Mouse (Mus musculus) embryonic facial prominence, embryonic 13.5 days (tissue): ENCODE results near the gene Epha6. TPM values are rescaled to one million over a fixed set of nuclear protein-coding genes. Genes with fewer than 3 reads are reported as not detected.
"Not testable (repeated sequence)": the region's sequence is repeated elsewhere in the genome, so short reads cannot be mapped to it uniquely, and the experiment has no call there.

Experiments used
- ATAC-seq: fragments of 200-750 bp; cut with Nextera tagmentation; 2 replicates; pipeline ENCODE4 v1.8.0; 2017; ENCODE audit warnings: low read depth; ENCODE audit not compliant: insufficient number of reproducible peaks, insufficient read depth, low FRiP score, low TSS enrichment
- H3K27ac ChIP-seq: fragments of 300-500 bp; sonication (generic); 2 replicates; pipeline ENCODE4 v1.5.1; 2015; ENCODE audit warnings: moderate library complexity, mild to moderate bottlenecking, inconsistent platforms
- H3K27me3 ChIP-seq: fragments of 300-500 bp; sonication (generic); 2 replicates; pipeline ENCODE4 v1.6.1; 2015; ENCODE audit warnings: mild to moderate bottlenecking, inconsistent platforms
- H3K36me3 ChIP-seq: fragments of 300-500 bp; sonication (generic); 2 replicates; pipeline ENCODE4 v1.6.1; 2015; ENCODE audit warnings: mild to moderate bottlenecking, inconsistent platforms
- H3K4me1 ChIP-seq: fragments of 300-500 bp; sonication (generic); 2 replicates; pipeline ENCODE4 v1.6.1; 2015; ENCODE audit warnings: inconsistent platforms
- H3K4me2 ChIP-seq: fragments of 300-500 bp; sonication (generic); 2 replicates; pipeline ENCODE4 v1.6.1; 2015; ENCODE audit warnings: moderate library complexity, mild to moderate bottlenecking, inconsistent platforms
- H3K4me3 ChIP-seq: fragments of 300-500 bp; sonication (generic); 2 replicates; pipeline ENCODE4 v1.5.1; 2015; ENCODE audit warnings: mild to moderate bottlenecking, inconsistent platforms
- H3K9ac ChIP-seq: fragments of 300-500 bp; sonication (generic); 2 replicates; pipeline ENCODE4 v1.6.1; 2015; ENCODE audit warnings: mild to moderate bottlenecking, inconsistent platforms
- H3K9me3 ChIP-seq: fragments of 300-500 bp; sonication (generic); 2 replicates; pipeline ENCODE4 v1.6.1; 2016; ENCODE audit warnings: inconsistent platforms
- WGBS: fragments of 180-500 bp; shearing (Covaris S2); methylation state at CpG from one replicate; pipeline ENCODE4 v1.1.7; 2015; ENCODE audit warnings: mixed read lengths; 5-methylcytosine and 5-hydroxymethylcytosine counted together
- polyA plus RNA-seq: library from polyadenylated mRNA; unstranded; fragments of >200 nt; fragmentation: Nextera tagmentation; extraction: Ambion mirVana; gene quantifications from 2 replicates; pipeline ENCODE4 v1.2.1, GENCODE M21; 2015

Epha6 gene
- polyA plus RNA-seq, 1 experiment from 2014 or later = 0.76 TPM

GRCm38 (mm10) chr16:59852689-59853088 lies 752.6 kb downstream of the Epha6 start:
- no peak overlapping the region for H3K4me2 ChIP-seq
- no peak overlapping the region for H3K27ac ChIP-seq
- H3K36me3 ChIP-seq = no peaks in the 10 kb centered on the region
- H3K4me1 ChIP-seq = no peaks in the 10 kb centered on the region
- H3K4me3 ChIP-seq = no peak overlapping the region
- no peaks in the 10 kb centered on the region for H3K27me3 ChIP-seq
- no peak for ATAC-seq
- no peaks in the 10 kb centered on the region for H3K9me3 ChIP-seq
- no peak overlapping the region for H3K9ac ChIP-seq
- 49% methylated on average over 2 of the region's 2 CpGs for WGBS

- 15% methylated on average over 3 of the region's 3 CpGs for WGBS
- Histone ChIP-seq H3K4me1 (no peaks in the 10 kb centered on the region), H3K27ac (no peak overlapping the region), H3K9ac (no peak overlapping the region), H3K36me3 (no peaks in the 10 kb centered on the region), H3K9me3 (no peaks in the 10 kb centered on the region), H3K4me3 (no peak overlapping the region), H3K27me3 (no peaks in the 10 kb centered on the region), H3K4me2 (no peak overlapping the region)
- no peak for ATAC-seq
Observed at GRCm38 (mm10) chr16:59846574-59846973, 758.8 kb downstream of the Epha6 start.

- WGBS = 78% methylated on average over 4 of the region's 4 CpGs
- Histone ChIP-seq H3K4me3 (no peak overlapping the region), H3K9me3 (no peaks in the 10 kb centered on the region), H3K36me3 (no peaks in the 10 kb centered on the region), H3K4me1 (no peaks in the 10 kb centered on the region), H3K9ac (no peak overlapping the region), H3K27me3 (no peaks in the 10 kb centered on the region), H3K4me2 (no peak overlapping the region), H3K27ac (no peak overlapping the region)
- no peak for ATAC-seq
Observed at GRCm38 (mm10) chr16:59836778-59837177, 768.6 kb downstream of the Epha6 start.

- Histone ChIP-seq H3K4me1 (no peaks in the 10 kb centered on the region), H3K9ac (no peak overlapping the region), H3K27me3 (no peaks in the 10 kb centered on the region), H3K4me2 (no peak overlapping the region), H3K4me3 (no peak overlapping the region), H3K9me3 (no peaks in the 10 kb centered on the region), H3K27ac (no peak overlapping the region), H3K36me3 (no peaks in the 10 kb centered on the region)
- 84% methylated on average over 10 of the region's 10 CpGs for WGBS
- no peak for ATAC-seq
Observed at GRCm38 (mm10) chr16:59836304-59836703, 769.0 kb downstream of the Epha6 start.

- no peaks in the 10 kb centered on the region for H3K9me3 ChIP-seq
- H3K4me1 ChIP-seq = no peaks in the 10 kb centered on the region
- H3K36me3 ChIP-seq = no peaks in the 10 kb centered on the region
- WGBS = 57% methylated on average over 5 of the region's 5 CpGs
- H3K9ac ChIP-seq = no peak overlapping the region
- H3K27ac ChIP-seq = no peak overlapping the region
- H3K4me3 ChIP-seq = no peak overlapping the region
- no peak for ATAC-seq
- H3K4me2 ChIP-seq = no peak overlapping the region
- no peaks in the 10 kb centered on the region for H3K27me3 ChIP-seq
Observed at GRCm38 (mm10) chr16:59832468-59832867, 772.9 kb downstream of the Epha6 start.

- Histone ChIP-seq H3K27ac (no peak overlapping the region), H3K4me1 (no peaks in the 10 kb centered on the region), H3K9me3 (no peaks in the 10 kb centered on the region), H3K27me3 (no peaks in the 10 kb centered on the region), H3K9ac (no peak overlapping the region), H3K4me3 (no peak overlapping the region), H3K36me3 (no peaks in the 10 kb centered on the region), H3K4me2 (no peak overlapping the region)
- ATAC-seq = no peak
- 79% methylated on average over 13 of the region's 13 CpGs for WGBS
Observed at GRCm38 (mm10) chr16:59829655-59830054, 775.7 kb downstream of the Epha6 start.

- not testable (repeated sequence) for H3K9ac ChIP-seq, ATAC-seq, H3K4me1 ChIP-seq, H3K9me3 ChIP-seq, H3K27me3 ChIP-seq, H3K27ac ChIP-seq, H3K4me3 ChIP-seq, H3K4me2 ChIP-seq, H3K36me3 ChIP-seq
- 76% methylated on average over 4 of the region's 4 CpGs for WGBS
Observed at GRCm38 (mm10) chr16:59799790-59800189, 805.5 kb downstream of the Epha6 start.

GRCm38 (mm10) chr16:59772297-59772696 lies 833.0 kb downstream of the Epha6 start:
- no peaks in the 10 kb centered on the region for H3K9me3 ChIP-seq
- H3K4me1 ChIP-seq = no peaks in the 10 kb centered on the region
- H3K27me3 ChIP-seq = no peaks in the 10 kb centered on the region
- no peak overlapping the region for H3K4me2 ChIP-seq
- no peak overlapping the region for H3K9ac ChIP-seq
- ATAC-seq = no peak
- 93% methylated on average over 2 of the region's 2 CpGs for WGBS
- H3K36me3 ChIP-seq = no peaks in the 10 kb centered on the region
- H3K27ac ChIP-seq = no peak overlapping the region
- no peak overlapping the region for H3K4me3 ChIP-seq

- H3K27me3 ChIP-seq = no peaks in the 10 kb centered on the region
- H3K4me3 ChIP-seq = no peak overlapping the region
- no peak overlapping the region for H3K27ac ChIP-seq
- H3K9me3 ChIP-seq = no peaks in the 10 kb centered on the region
- no peaks in the 10 kb centered on the region for H3K36me3 ChIP-seq
- 90% methylated on average over 1 of the region's 1 CpGs for WGBS
- no peak for ATAC-seq
- no peak overlapping the region for H3K9ac ChIP-seq
- no peaks in the 10 kb centered on the region for H3K4me1 ChIP-seq
- H3K4me2 ChIP-seq = no peak overlapping the region
Observed at GRCm38 (mm10) chr16:59770421-59770820, 834.9 kb downstream of the Epha6 start.

- no peaks in the 10 kb centered on the region for H3K4me1 ChIP-seq
- no peak overlapping the region for H3K4me3 ChIP-seq
- H3K4me2 ChIP-seq = no peak overlapping the region
- WGBS = 88% methylated on average over 7 of the region's 7 CpGs
- no peaks in the 10 kb centered on the region for H3K9me3 ChIP-seq
- no peak overlapping the region for H3K27ac ChIP-seq
- no peaks in the 10 kb centered on the region for H3K27me3 ChIP-seq
- H3K36me3 ChIP-seq = no peaks in the 10 kb centered on the region
- H3K9ac ChIP-seq = no peak overlapping the region
- no peak for ATAC-seq
Observed at GRCm38 (mm10) chr16:59769936-59770335, 835.4 kb downstream of the Epha6 start.

- WGBS = 78% methylated on average over 4 of the region's 4 CpGs
- no peaks in the 10 kb centered on the region for H3K9me3 ChIP-seq
- H3K36me3 ChIP-seq = no peaks in the 10 kb centered on the region
- no peak overlapping the region for H3K9ac ChIP-seq
- H3K4me1 ChIP-seq = no peaks in the 10 kb centered on the region
- no peak for ATAC-seq
- H3K4me2 ChIP-seq = no peak overlapping the region
- no peak overlapping the region for H3K4me3 ChIP-seq
- H3K27me3 ChIP-seq = no peaks in the 10 kb centered on the region
- H3K27ac ChIP-seq = no peak overlapping the region
Observed at GRCm38 (mm10) chr16:59760875-59761274, 844.5 kb downstream of the Epha6 start.

- Histone ChIP-seq H3K4me1 (no peaks in the 10 kb centered on the region), H3K27ac (no peak overlapping the region), H3K27me3 (no peaks in the 10 kb centered on the region), H3K36me3 (no peaks in the 10 kb centered on the region), H3K4me3 (no peak overlapping the region), H3K4me2 (no peak overlapping the region), H3K9me3 (no peaks in the 10 kb centered on the region), H3K9ac (no peak overlapping the region)
- 81% methylated on average over 4 of the region's 4 CpGs for WGBS
- ATAC-seq = no peak
Observed at GRCm38 (mm10) chr16:59750905-59751304, 854.4 kb downstream of the Epha6 start.

GRCm38 (mm10) chr16:59743669-59744068 lies 861.7 kb downstream of the Epha6 start:
- Histone ChIP-seq H3K27me3 (no peaks in the 10 kb centered on the region), H3K9ac (no peak overlapping the region), H3K4me2 (no peak overlapping the region), H3K4me1 (no peaks in the 10 kb centered on the region), H3K36me3 (no peaks in the 10 kb centered on the region), H3K27ac (no peak overlapping the region), H3K4me3 (no peak overlapping the region), H3K9me3 (no peaks in the 10 kb centered on the region)
- ATAC-seq = no peak
- WGBS = 41% methylated on average over 1 of the region's 1 CpGs
